Mouse (Mus musculus) embryonic fibroblast, embryonic 13.5 days (primary cell): ENCODE data around the gene Frmd8.
A peak's percentile ranks its signal among the peaks of the same experiment; 100 is the strongest.

Experiments
- CTCF ChIP-seq: IDR thresholded peaks from 2 replicates; pipeline ENCODE4 v1.5.1; 2011; ENCODE audit warnings: mild to moderate bottlenecking, control low read depth, low read length, moderate library complexity, borderline replicate concordance; ENCODE audit not compliant: insufficient read depth
- POLR2A ChIP-seq: IDR thresholded peaks from 2 replicates; pipeline ENCODE4 v1.6.1; 2011; ENCODE audit warnings: low read depth, mild to moderate bottlenecking, control low read depth, low read length, moderate library complexity

GRCm38 (mm10) chr19:5836941-5837572 lies 38.0 kb downstream of the Frmd8 start:
- TF ChIP-seq CTCF (no peak), POLR2A (peak; percentile 83)
